Comparison of ENCODE assay signal across 8 mouse cellular contexts in genomic region chr9:94669791-94670577, GRCm38 (mm10). TPM values are rescaled to one million over a fixed set of nuclear protein-coding genes. Genes with fewer than 3 reads are reported as not detected.
DNase-seq lines count a peak whose midpoint lies in the region; ATAC-seq and TF ChIP-seq lines count a peak whose summit lies in the region.

Gene Slc9a9 (plus strand): TSS chr9:94669909.

- peak within 1 kb of the TSS; percentile 76 for H3K4me3 ChIP-seq in spleen, adult 2 months (ENCODE audit: extremely low read depth, insufficient read depth, insufficient read length)
- peak within 1 kb of the TSS; percentile 60 for H3K4me3 ChIP-seq in cortical plate, adult 2 months (ENCODE audit: insufficient read depth, low read length)
- peak within 1 kb of the TSS; percentile 68 for H3K4me3 ChIP-seq in gastrocnemius, adult 2 months
- peak within 1 kb of the TSS; percentile 46 for H3K4me3 ChIP-seq in intestine, embryonic 15.5 days (replicated peaks)
- peak within 1 kb of the TSS; percentile 57 for H3K4me3 ChIP-seq in limb, embryonic 10.5 days
- H3K4me3 ChIP-seq in midbrain, embryonic 11.5 days (ENCODE audit: low read depth, low read length): peak within 1 kb of the TSS; percentile 41
- peak within 1 kb of the TSS; percentile 46 for H3K4me3 ChIP-seq in stomach, embryonic 14.5 days (ENCODE audit: low read depth, low read length)

- H3K27me3 ChIP-seq in spleen, adult 2 months (ENCODE audit: control insufficient read depth, insufficient read depth, low read length): no peaks in the 10 kb centered on the region
- no peaks in the 10 kb centered on the region for H3K27me3 ChIP-seq in intestine, embryonic 15.5 days (replicated peaks)
- H3K27me3 ChIP-seq in limb, embryonic 10.5 days (ENCODE audit: low read depth, poor library complexity, severe bottlenecking): no peaks in the 10 kb centered on the region
- no peaks in the 10 kb centered on the region for H3K27me3 ChIP-seq in midbrain, embryonic 11.5 days (ENCODE audit: control insufficient read depth, insufficient read depth, low read length)
- H3K27me3 ChIP-seq in stomach, embryonic 14.5 days (ENCODE audit: control insufficient read depth, insufficient read depth, low read length): no peaks in the 10 kb centered on the region

- peak within 1 kb of the TSS; percentile 85 for H3K4me2 ChIP-seq in intestine, embryonic 15.5 days (replicated peaks)
- peak within 1 kb of the TSS; percentile 75 for H3K4me2 ChIP-seq in midbrain, embryonic 11.5 days
- peak within 1 kb of the TSS; percentile 90 for H3K4me2 ChIP-seq in stomach, embryonic 14.5 days (replicated peaks; ENCODE audit: low read depth, low read length)

- H3K9ac ChIP-seq in intestine, embryonic 15.5 days: peak within 1 kb of the TSS; percentile 33
- peak within 1 kb of the TSS; percentile 58 for H3K9ac ChIP-seq in midbrain, embryonic 11.5 days (ENCODE audit: low read length)
- H3K9ac ChIP-seq in stomach, embryonic 14.5 days (replicated peaks; ENCODE audit: low read depth, low read length): peak within 1 kb of the TSS; percentile 21; the same call in 1 of the 2 replicates

- peak; percentile 56 for ATAC-seq in intestine, embryonic 15.5 days
- ATAC-seq in midbrain, embryonic 11.5 days (ENCODE audit: low FRiP score): peak; percentile 95
- ATAC-seq in stomach, embryonic 14.5 days (ENCODE audit: insufficient number of reproducible peaks, insufficient read depth, low FRiP score, low read depth): peak; percentile 28; the same call in 1 of the 2 replicates

- under 1% methylated on average over 23 of the region's 23 CpGs for WGBS in spleen, adult 2 months
- WGBS in intestine, embryonic 15.5 days: 2% methylated on average over 23 of the region's 23 CpGs
- 2% methylated on average over 23 of the region's 23 CpGs for WGBS in limb, embryonic 10.5 days
- 3% methylated on average over 23 of the region's 23 CpGs for WGBS in midbrain, embryonic 11.5 days
- 2% methylated on average over 23 of the region's 23 CpGs for WGBS in stomach, embryonic 14.5 days

- intact Hi-C loops in gastrocnemius, adult 2 months (cut with DNase I): no loop called here

- no peak for TF ChIP-seq POLR2A in spleen, adult 2 months (IDR thresholded peaks at IDR 0.05; ENCODE audit: low read depth, low read length)
- peak; percentile 62 for TF ChIP-seq POLR2A in cortical plate, adult 2 months (IDR thresholded peaks at IDR 0.05; ENCODE audit: extremely low read depth, insufficient read depth, low read length)

- H3K4me1 ChIP-seq in spleen, adult 2 months (ENCODE audit: control insufficient read depth, insufficient read depth, insufficient read length): peaks cover 7% of the 10 kb centered on the region
- peaks cover 3% of the 10 kb centered on the region; the same call in 1 of the 2 replicates for H3K4me1 ChIP-seq in cortical plate, adult 2 months (ENCODE audit: control insufficient read depth, insufficient read depth, low read length)
- H3K4me1 ChIP-seq in intestine, embryonic 15.5 days (replicated peaks): 0 out of 2 replicates have a peak, but pooled peaks cover 3% of the 10 kb centered on the region
- H3K4me1 ChIP-seq in limb, embryonic 10.5 days: peaks cover 18% of the 10 kb centered on the region; the same call in 1 of the 2 replicates
- peaks cover 2% of the 10 kb centered on the region; the same call in 1 of the 2 replicates for H3K4me1 ChIP-seq in midbrain, embryonic 11.5 days (ENCODE audit: control insufficient read depth, insufficient read depth, low read length)
- H3K4me1 ChIP-seq in stomach, embryonic 14.5 days (ENCODE audit: control insufficient read depth, insufficient read depth, low read length): no peaks in the 10 kb centered on the region

- DNase-seq in spleen, adult 2 months (ENCODE audit: low read depth in 1 of 2, low spot score in 2 of 2): peak in 1 of 2 experiments; percentile 7
- no peak for DNase-seq in spleen, adult 12 weeks (ENCODE audit: low spot score)
- DNase-seq in gastrocnemius, adult 2 months: peak; percentile 25
- DNase-seq in limb, embryonic 10.5 days (ENCODE audit: low spot score): peak; percentile 45
- peak; percentile 91 for DNase-seq in midbrain, embryonic 11.5 days (ENCODE audit: low spot score, missing footprints)

- no peak for TF ChIP-seq CTCF in spleen, adult 2 months (IDR thresholded peaks at IDR 0.05; ENCODE audit: extremely low read depth, insufficient read depth, insufficient read length, insufficient replicate concordance)
- no peak for TF ChIP-seq CTCF in cortical plate, adult 2 months (IDR thresholded peaks at IDR 0.05; ENCODE audit: extremely low read depth, insufficient read depth, low read length)
- TF ChIP-seq CTCF in gastrocnemius, adult 2 months (IDR thresholded peaks at IDR 0.05): peak; percentile 14; the same call in 1 of the 2 replicates

- H3K36me3 ChIP-seq in spleen, adult 2 months (ENCODE audit: control insufficient read depth, insufficient read depth, low read length): no peaks in the 10 kb centered on the region
- no peaks in the 10 kb centered on the region for H3K36me3 ChIP-seq in intestine, embryonic 15.5 days
- no peaks in the 10 kb centered on the region for H3K36me3 ChIP-seq in limb, embryonic 10.5 days
- H3K36me3 ChIP-seq in midbrain, embryonic 11.5 days (ENCODE audit: control insufficient read depth, insufficient read depth, low read length): no peaks in the 10 kb centered on the region
- no peaks in the 10 kb centered on the region for H3K36me3 ChIP-seq in stomach, embryonic 14.5 days (ENCODE audit: control insufficient read depth, insufficient read depth, low read length)

- H3K27ac ChIP-seq in spleen, adult 2 months (ENCODE audit: insufficient read depth, low read length): peak within 1 kb of the TSS; percentile 76
- H3K27ac ChIP-seq in cortical plate, adult 2 months (ENCODE audit: insufficient read depth, low read length): peak within 1 kb of the TSS; percentile 35
- H3K27ac ChIP-seq in gastrocnemius, adult 2 months: peak within 1 kb of the TSS; percentile 76
- no peak within 1 kb of the TSS for H3K27ac ChIP-seq in intestine, embryonic 15.5 days
- no peak within 1 kb of the TSS for H3K27ac ChIP-seq in limb, embryonic 10.5 days
- no peak within 1 kb of the TSS for H3K27ac ChIP-seq in midbrain, embryonic 11.5 days (ENCODE audit: low read depth, low read length)
- H3K27ac ChIP-seq in stomach, embryonic 14.5 days (ENCODE audit: low read length): no peak within 1 kb of the TSS

- no peaks in the 10 kb centered on the region for H3K9me3 ChIP-seq in intestine, embryonic 15.5 days
- H3K9me3 ChIP-seq in limb, embryonic 10.5 days (replicated peaks): no peaks in the 10 kb centered on the region
- no peaks in the 10 kb centered on the region for H3K9me3 ChIP-seq in midbrain, embryonic 11.5 days (ENCODE audit: control insufficient read depth, low read length)
- H3K9me3 ChIP-seq in stomach, embryonic 14.5 days (ENCODE audit: control insufficient read depth, low read depth, low read length): no peaks in the 10 kb centered on the region

RNA-seq across cellular contexts. Expression of gene Slc9a9, which starts in this region (rescaled TPM):
- 6.1 and 8.3 TPM in 2 replicates for polyA plus RNA-seq in spleen, adult 2 months (2012; rRNA removed)
- 15.9 and 16.0 TPM in 2 replicates for polyA plus RNA-seq in cortical plate, adult 2 months (2012; rRNA removed)
- 1 to 10 TPM; 2.0 TPM for total RNA-seq in gastrocnemius, adult 2 months (2021)
- 2.4 and 3.0 TPM in 2 replicates for polyA plus RNA-seq in intestine, embryonic 15.5 days (2015; fragmentation: Nextera tagmentation; extraction: Ambion mirVana)
- polyA plus RNA-seq in limb, embryonic 10.5 days (2016; fragmentation: Nextera tagmentation; extraction: Ambion mirVana): 0.69 and 1.5 TPM in 2 replicates
- polyA plus RNA-seq in midbrain, embryonic 11.5 days (2014; fragmentation: Nextera tagmentation; extraction: Ambion mirVana): 3.3 TPM in 2 replicates
- 4.2 and 4.6 TPM in 2 replicates for polyA plus RNA-seq in stomach, embryonic 14.5 days (2014; fragmentation: Nextera tagmentation; extraction: Ambion mirVana)

Comparison
In these comparisons a context has a peak if more than half of its experiments do, and no peak if none do; other contexts are left out.
1. H3K27ac ChIP-seq: peak in spleen, adult 2 months (single experiment), cortical plate, adult 2 months (single experiment) and gastrocnemius, adult 2 months (single experiment); none in intestine, embryonic 15.5 days (single experiment), limb, embryonic 10.5 days (single experiment), midbrain, embryonic 11.5 days (single experiment) and stomach, embryonic 14.5 days (single experiment).
2. ATAC-seq: peak in every context shown above with its lines; median percentile 95 in midbrain, embryonic 11.5 days; 56 in intestine, embryonic 15.5 days; 28 in stomach, embryonic 14.5 days.
3. Peak in every context shown above with its lines, with median percentiles within 50 percentile points of each other: H3K4me3 ChIP-seq, H3K4me2 ChIP-seq and H3K9ac ChIP-seq.